Mouse (Mus musculus) ES-E14 (cell line): ENCODE data around the gene Dck. TPM values are rescaled to one million over a fixed set of nuclear protein-coding genes. Genes with fewer than 3 reads are reported as not detected.
"Not testable (repeated sequence)": the region's sequence is repeated elsewhere in the genome, so short reads cannot be mapped to it uniquely, and the experiment has no call there.

Experiments
- DNase-seq: peaks from one replicate; pipeline ENCODE4 v3.0.0-alpha.2; 2013; ENCODE audit warnings: low read depth, low spot score
- H3K27ac ChIP-seq: 2 replicates; pipeline ENCODE4 v1.5.1; 2012; ENCODE audit warnings: low read depth, mild to moderate bottlenecking, low read length, moderate library complexity, mixed read lengths; ENCODE audit not compliant: poor library complexity, insufficient read depth, severe bottlenecking
- H3K36me3 ChIP-seq: 2 replicates; pipeline ENCODE4 v1.6.1; 2012; ENCODE audit warnings: mild to moderate bottlenecking, low read length, moderate library complexity, mixed read lengths; ENCODE audit not compliant: control insufficient read depth, poor library complexity, insufficient read depth, severe bottlenecking
- H3K4me1 ChIP-seq, 2 experiments: fragments of 150-350 bp in 1 of 2; sonication (generic) in 1 of 2; 2 replicates each; pipeline ENCODE4 v1.6.1; 2012; ENCODE audit warnings: low read length in 2 of 2, mild to moderate bottlenecking in 1 of 2, mixed read lengths in 1 of 2; ENCODE audit not compliant: control insufficient read depth in 2 of 2, insufficient read depth in 2 of 2, poor library complexity in 1 of 2
- H3K4me3 ChIP-seq, 2 experiments: fragments of 150-350 bp in 1 of 2; sonication (generic) in 1 of 2; 2 replicates each; pipeline ENCODE4 v1.5.1; 2012; ENCODE audit warnings: low read length in 2 of 2, low read depth in 1 of 2, mild to moderate bottlenecking in 1 of 2, mixed read lengths in 1 of 2; ENCODE audit not compliant: insufficient read depth in 1 of 2, poor library complexity in 1 of 2, severe bottlenecking in 1 of 2
- H3K9ac ChIP-seq: 2 replicates; pipeline ENCODE4 v1.6.1; 2012; ENCODE audit warnings: low read depth, mild to moderate bottlenecking, low read length, mixed read lengths; ENCODE audit not compliant: poor library complexity, insufficient read depth, severe bottlenecking
- H3K9me3 ChIP-seq: fragments of 150-350 bp; sonication (generic); 2 replicates; pipeline ENCODE4 v1.6.1; 2012; ENCODE audit warnings: low read depth, mild to moderate bottlenecking, low read length; ENCODE audit not compliant: control insufficient read depth, insufficient read depth
- CHD2 ChIP-seq: IDR thresholded peaks from 2 replicates; pipeline ENCODE4 v1.6.1; 2014; ENCODE audit warnings: mild to moderate bottlenecking, low read depth, low read length, inconsistent platforms
- HCFC1 ChIP-seq: IDR thresholded peaks from 2 replicates; pipeline ENCODE4 v1.6.1; 2012; ENCODE audit warnings: low read length, inconsistent platforms, borderline replicate concordance; ENCODE audit not compliant: insufficient read depth
- MAFK ChIP-seq: IDR thresholded peaks from 2 replicates; pipeline ENCODE4 v1.6.1; 2014; ENCODE audit warnings: mild to moderate bottlenecking, low read depth, low read length, inconsistent platforms; ENCODE audit not compliant: insufficient read depth
- ZC3H11A ChIP-seq: IDR thresholded peaks from 2 replicates; pipeline ENCODE4 v1.6.1; 2012; ENCODE audit warnings: low read depth, mild to moderate bottlenecking, inconsistent platforms, low read length, borderline replicate concordance
- ZNF384 ChIP-seq: IDR thresholded peaks from 2 replicates; pipeline ENCODE4 v1.6.1; 2012; ENCODE audit warnings: low read depth, low read length, inconsistent platforms
- in situ Hi-C, 2 experiments: fragments of 600-800 bp; cut with MboI; formaldehyde crosslinking; loops; one replicate each; pipeline ENCODE4 v1.15.1; 2025; ENCODE audit warnings: low sequenced_read_pairs in 2 of 2, inconsistent platforms in 1 of 2; ENCODE audit not compliant: unreplicated experiment in 2 of 2
- total RNA-seq: library from RNA; depleted of rRNA; stranded (reverse); fragments of 300-350 nt; gene quantifications from 2 replicates; pipeline ENCODE4 v1.2.3, GENCODE M21; 2012

Dck gene
- total RNA-seq, 1 experiment = 18.2 TPM

GRCm38 (mm10) chr5:88734786-88735185 lies 30.0 kb upstream of the Dck start:
- H3K9ac ChIP-seq = no peak overlapping the region
- H3K36me3 ChIP-seq = no peaks in the 10 kb centered on the region
- no peaks in the 10 kb centered on the region for H3K9me3 ChIP-seq
- in situ Hi-C loops = no loop called here
- no peak for DNase-seq
- H3K4me1 ChIP-seq = no peaks in the 10 kb centered on the region
- no peak overlapping the region for H3K4me3 ChIP-seq
- no peak overlapping the region for H3K27ac ChIP-seq
- TF ChIP-seq ZNF384 = no peak
- 0 out of 2 replicates have a peak, but pooled peaks have one; percentile 14 for TF ChIP-seq ZC3H11A

DNA sequence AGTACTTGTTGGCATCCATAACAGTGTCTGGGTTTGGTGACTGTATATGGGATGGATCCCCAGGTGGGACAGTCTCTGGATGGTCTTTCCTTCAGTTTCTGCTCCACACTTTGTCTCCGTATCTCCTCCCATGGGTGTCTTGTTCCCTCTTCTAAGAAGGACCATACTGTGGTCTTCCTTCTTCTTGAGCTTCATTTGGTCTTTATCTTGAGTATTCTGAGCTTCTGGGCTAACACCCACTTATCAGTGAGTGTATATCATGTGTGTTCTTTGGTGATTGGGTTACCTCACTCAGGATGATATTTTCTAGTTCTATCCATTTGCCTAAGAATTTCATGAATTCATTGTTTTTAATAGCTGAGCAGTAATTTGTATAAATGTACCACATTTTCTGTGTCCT lies 23.7 kb upstream of the Dck start:
- in situ Hi-C loops, H3K27ac ChIP-seq, DNase-seq, H3K9ac ChIP-seq, H3K4me3 ChIP-seq, H3K9me3 ChIP-seq, H3K4me1 ChIP-seq, H3K36me3 ChIP-seq: not testable (repeated sequence)

DNA sequence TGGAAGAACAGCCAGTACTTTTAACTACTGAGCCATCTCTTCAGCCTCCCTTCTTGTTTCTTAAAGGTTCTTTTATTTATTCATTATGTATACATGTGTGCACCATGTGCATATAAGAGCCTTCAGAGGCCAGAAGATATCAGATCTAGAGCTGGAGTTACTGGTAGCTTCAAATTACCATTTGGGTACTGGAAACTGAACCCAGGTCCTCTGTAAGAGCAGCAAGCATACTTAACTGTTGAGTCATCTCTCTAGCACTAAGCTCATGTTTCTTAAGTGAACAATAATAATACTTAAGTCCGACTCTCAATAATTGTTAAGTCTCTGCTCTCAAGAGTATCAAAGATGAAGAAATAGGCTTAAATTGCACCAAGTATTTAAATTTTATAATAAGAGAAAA lies 17.0 kb upstream of the Dck start:
- H3K9me3 ChIP-seq = no peaks in the 10 kb centered on the region
- no peak overlapping the region for H3K9ac ChIP-seq
- H3K36me3 ChIP-seq = no peaks in the 10 kb centered on the region; the same call in 1 of the 2 replicates
- DNase-seq = no peak
- no peak overlapping the region for H3K27ac ChIP-seq
- H3K4me1 ChIP-seq = no peaks in the 10 kb centered on the region
- in situ Hi-C loops = no loop called here
- TF ChIP-seq ZC3H11A (no peak), MAFK (no peak), HCFC1 (no peak), CHD2 (no peak), ZNF384 (no peak)
- no peak overlapping the region for H3K4me3 ChIP-seq

- Histone ChIP-seq H3K4me3 (no peak overlapping the region), H3K9ac (no peak overlapping the region), H3K27ac (no peak overlapping the region), H3K4me1 (no peaks in the 10 kb centered on the region), H3K36me3 (no peaks in the 10 kb centered on the region; the same call in 1 of the 2 replicates), H3K9me3 (no peaks in the 10 kb centered on the region)
- DNase-seq = no peak
- no peak for TF ChIP-seq MAFK
- TF ChIP-seq CHD2 = no peak
- no peak for TF ChIP-seq ZC3H11A
- TF ChIP-seq HCFC1 = no peak
- no peak for TF ChIP-seq ZNF384
- in situ Hi-C loops = no loop called here
Measured at GRCm38 (mm10) chr5:88753199-88753598, 11.6 kb upstream of the Dck start.

DNA sequence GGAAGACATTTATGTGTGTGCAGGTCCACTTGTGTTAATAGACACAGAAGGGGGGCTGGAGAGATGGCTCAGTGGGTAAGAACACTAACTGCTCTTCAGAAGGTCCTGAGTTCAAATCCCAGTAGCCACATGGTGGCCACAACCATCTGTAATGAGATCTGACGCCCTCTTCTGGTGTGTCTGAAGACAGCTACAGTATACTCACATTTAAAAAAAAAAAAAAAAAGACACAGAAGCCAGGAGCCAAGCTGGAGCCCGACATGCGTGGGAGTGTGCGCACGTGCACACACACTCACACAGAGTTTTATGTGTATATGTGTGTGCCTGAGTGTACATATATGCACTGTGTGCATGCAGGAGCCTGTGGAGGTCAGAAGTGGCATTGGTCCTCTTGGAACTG lies 2.2 kb upstream of the Dck start:
- DNase-seq = no peak
- in situ Hi-C loops = no loop called here
- H3K36me3 ChIP-seq = peaks cover 2% of the 10 kb centered on the region
- no peaks in the 10 kb centered on the region for H3K9me3 ChIP-seq
- H3K4me3 ChIP-seq = no peak overlapping the region
- peak; percentile 86 for TF ChIP-seq ZNF384
- no peak for TF ChIP-seq HCFC1
- H3K27ac ChIP-seq = no peak overlapping the region
- no peak overlapping the region for H3K9ac ChIP-seq
- peaks cover 2 to 7% of the 10 kb centered on the region in 2 experiments; a peak in 3 of 4 replicates for H3K4me1 ChIP-seq
